Mouse (Mus musculus) megakaryocyte, embryonic 14.5 days (primary cell): Measurements from ENCODE around the gene Cyp39a1.

Source experiments
- FLI1 ChIP-seq: IDR thresholded peaks from 2 replicates; pipeline ENCODE4 v1.6.1; 2012; ENCODE audit warnings: low read length, inconsistent platforms, mixed read lengths
- GATA1 ChIP-seq: IDR thresholded peaks from 3 replicates; pipeline ENCODE4 v1.6.1; 2012; ENCODE audit warnings: mixed read lengths, low read length, inconsistent platforms, borderline replicate concordance

DNA sequence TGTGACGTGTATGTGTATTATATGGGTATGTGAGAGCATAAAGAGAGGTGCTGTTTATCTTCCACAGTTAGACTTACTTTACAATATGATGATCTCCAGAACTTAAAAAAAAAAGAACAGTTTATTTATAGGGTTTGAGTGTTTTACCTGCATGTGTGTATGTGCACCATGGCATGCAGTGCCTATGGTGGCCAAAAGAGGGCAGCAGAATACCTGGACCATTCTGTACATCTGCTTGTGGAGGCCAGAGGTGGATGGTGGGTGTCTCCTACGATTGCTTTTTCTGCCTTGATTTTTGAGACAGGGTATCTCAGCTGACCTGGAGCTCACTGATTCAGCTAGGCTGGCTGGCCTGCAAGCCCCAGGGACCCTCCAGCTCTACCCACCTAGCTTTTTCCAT, 57.3 kb downstream of the Cyp39a1 start:
- TF ChIP-seq GATA1: no peak
- TF ChIP-seq FLI1: no peak
